Mouse (Mus musculus) MEL (cell line): ENCODE data around the gene Gm15217. TPM values are rescaled to one million over a fixed set of nuclear protein-coding genes. Genes with fewer than 3 reads are reported as not detected.

Experiments
- DNase-seq: peaks from one replicate; pipeline ENCODE4 v3.0.0; 2011; ENCODE audit warnings: low read depth, low spot score
- H3K27ac ChIP-seq: 2 replicates; pipeline ENCODE4 v1.5.1; 2012; ENCODE audit warnings: low read depth, mild to moderate bottlenecking, control low read depth, low read length, moderate library complexity; ENCODE audit not compliant: control insufficient read depth
- H3K27me3 ChIP-seq, 2 experiments: fragments of 150-350 bp in 1 of 2; sonication (generic) in 1 of 2; 2 replicates each; pipeline ENCODE4 v1.6.1; 2012; ENCODE audit warnings: low read length in 2 of 2, mild to moderate bottlenecking in 2 of 2, improper control_type of control experiment in 1 of 2, moderate library complexity in 1 of 2; ENCODE audit not compliant: insufficient read depth in 2 of 2, control insufficient read depth in 1 of 2
- H3K36me3 ChIP-seq, 2 experiments: 2 replicates each; pipeline ENCODE4 v1.6.1; 2012 to 2014; ENCODE audit warnings: low read length in 2 of 2, improper control_type of control experiment in 1 of 2, inconsistent platforms in 1 of 2, mild to moderate bottlenecking in 1 of 2; ENCODE audit not compliant: insufficient read depth in 2 of 2, control insufficient read depth in 1 of 2
- H3K4me1 ChIP-seq, 2 experiments: fragments of 150-350 bp in 1 of 2; sonication (generic) in 1 of 2; 2 replicates each; pipeline ENCODE4 v1.6.1; 2012; ENCODE audit warnings: low read length in 2 of 2, improper control_type of control experiment in 1 of 2, mild to moderate bottlenecking in 1 of 2; ENCODE audit not compliant: insufficient read depth in 2 of 2, control insufficient read depth in 1 of 2
- H3K4me3 ChIP-seq, 2 experiments: fragments of 150-350 bp in 1 of 2; sonication (generic) in 1 of 2; 2 replicates each; pipeline ENCODE4 v1.5.1; 2012; ENCODE audit warnings: low read depth in 2 of 2, low read length in 2 of 2, mild to moderate bottlenecking in 2 of 2, moderate library complexity in 2 of 2, control low read depth in 1 of 2, improper control_type of control experiment in 1 of 2; ENCODE audit not compliant: control insufficient read depth in 1 of 2, insufficient read depth in 1 of 2
- H3K79me2 ChIP-seq: 2 replicates; pipeline ENCODE4 v1.6.1; 2012; ENCODE audit warnings: mild to moderate bottlenecking, low read length, moderate library complexity; ENCODE audit not compliant: control insufficient read depth, poor library complexity, insufficient read depth
- H3K9ac ChIP-seq: 2 replicates; pipeline ENCODE4 v1.6.1; 2012; ENCODE audit warnings: low read depth, mild to moderate bottlenecking, control low read depth, low read length, moderate library complexity; ENCODE audit not compliant: control insufficient read depth, poor library complexity, severe bottlenecking
- H3K9me3 ChIP-seq: fragments of 150-350 bp; sonication (generic); replicated peaks from 2 replicates; pipeline ENCODE4 v1.6.1; 2012; ENCODE audit warnings: mild to moderate bottlenecking, low read length, improper control_type of control experiment, moderate library complexity; ENCODE audit not compliant: insufficient read depth
- CHD1 ChIP-seq: IDR thresholded peaks from 2 replicates; pipeline ENCODE4 v1.6.1; 2012; ENCODE audit warnings: low read depth, mild to moderate bottlenecking, inconsistent platforms, low read length, improper control_type of control experiment
- CHD2 ChIP-seq: IDR thresholded peaks from 2 replicates; pipeline ENCODE4 v1.6.1; 2011; ENCODE audit warnings: low read length, improper control_type of control experiment
- ELF1 ChIP-seq: IDR thresholded peaks from 2 replicates; pipeline ENCODE4 v1.6.1; 2014; ENCODE audit warnings: low read depth, mild to moderate bottlenecking, inconsistent platforms, low read length, improper control_type of control experiment, moderate library complexity
- EP300 ChIP-seq, 2 experiments: IDR thresholded peaks; 2 replicates each; pipeline ENCODE4 v1.6.1; 2011; ENCODE audit warnings: improper control_type of control experiment in 2 of 2, low read length in 2 of 2, low read depth in 1 of 2, mild to moderate bottlenecking in 1 of 2
- ETS1 ChIP-seq: IDR thresholded peaks from 2 replicates; pipeline ENCODE4 v1.6.1; 2012; ENCODE audit warnings: low read depth, mild to moderate bottlenecking, inconsistent platforms, low read length, improper control_type of control experiment, moderate library complexity
- GABPA ChIP-seq: IDR thresholded peaks from 2 replicates; pipeline ENCODE4 v1.6.1; 2012; ENCODE audit warnings: low read depth, mild to moderate bottlenecking, inconsistent platforms, low read length, improper control_type of control experiment, moderate library complexity
- GATA1 ChIP-seq: IDR thresholded peaks from 2 replicates; pipeline ENCODE4 v1.6.1; 2011; ENCODE audit warnings: low read depth, low read length, improper control_type of control experiment
- HCFC1 ChIP-seq: IDR thresholded peaks from 2 replicates; pipeline ENCODE4 v1.6.1; 2012; ENCODE audit warnings: low read depth, mild to moderate bottlenecking, inconsistent platforms, low read length, improper control_type of control experiment, moderate library complexity
- JUND ChIP-seq: IDR thresholded peaks from 2 replicates; pipeline ENCODE4 v1.6.1; 2011; ENCODE audit warnings: low read depth, mild to moderate bottlenecking, improper control_type of control experiment, low read length
- KAT2A ChIP-seq: conservative IDR thresholded peaks from 2 replicates; pipeline ENCODE4 v1.6.1; 2012; ENCODE audit warnings: low read depth, low read length, improper control_type of control experiment, inconsistent platforms
- MAFK ChIP-seq: IDR thresholded peaks from 2 replicates; pipeline ENCODE4 v1.6.1; 2011; ENCODE audit warnings: low read depth, mild to moderate bottlenecking, low read length, improper control_type of control experiment, borderline replicate concordance
- MXI1 ChIP-seq: IDR thresholded peaks from 2 replicates; pipeline ENCODE4 v1.6.1; 2011; ENCODE audit warnings: mild to moderate bottlenecking, low read depth, low read length, improper control_type of control experiment
- MYC ChIP-seq: IDR thresholded peaks from 2 replicates; pipeline ENCODE4 v1.6.1; 2011; ENCODE audit warnings: low read depth, mild to moderate bottlenecking, low read length, improper control_type of control experiment, moderate library complexity
- NRF1 ChIP-seq: IDR thresholded peaks from 2 replicates; pipeline ENCODE4 v1.6.1; 2014; ENCODE audit warnings: low read depth, mild to moderate bottlenecking, inconsistent platforms, low read length, improper control_type of control experiment, moderate library complexity; ENCODE audit not compliant: poor library complexity, insufficient read depth, severe bottlenecking
- POLR2A ChIP-seq, 2 experiments: IDR thresholded peaks; 2 replicates each; pipeline ENCODE4 v1.6.1; 2011 to 2012; ENCODE audit warnings: low read length in 2 of 2, mild to moderate bottlenecking in 2 of 2, control low read depth in 1 of 2, improper control_type of control experiment in 1 of 2, low read depth in 1 of 2, moderate library complexity in 1 of 2; ENCODE audit not compliant: control insufficient read depth in 1 of 2, insufficient read depth in 1 of 2, poor library complexity in 1 of 2
- POLR2AphosphoS2 ChIP-seq: IDR thresholded peaks from 2 replicates; pipeline ENCODE4 v1.6.1; 2011; ENCODE audit warnings: low read length, improper control_type of control experiment
- POLR2AphosphoS5 ChIP-seq: IDR thresholded peaks from 2 replicates; pipeline ENCODE4 v1.6.1; 2012; ENCODE audit warnings: low read depth, borderline replicate concordance, mild to moderate bottlenecking, inconsistent platforms, low read length, moderate library complexity, mixed read lengths
- RAD21 ChIP-seq: IDR thresholded peaks from 2 replicates; pipeline ENCODE4 v1.6.1; 2011; ENCODE audit warnings: mild to moderate bottlenecking, low read depth, low read length, improper control_type of control experiment
- RCOR1 ChIP-seq: IDR thresholded peaks from 2 replicates; pipeline ENCODE4 v1.6.1; 2012; ENCODE audit warnings: low read depth, mild to moderate bottlenecking, inconsistent platforms, low read length, improper control_type of control experiment
- TAL1 ChIP-seq: IDR thresholded peaks from 2 replicates; pipeline ENCODE4 v1.6.1; 2012; ENCODE audit warnings: mild to moderate bottlenecking, inconsistent platforms, low read length, moderate library complexity, mixed read lengths
- TCF12 ChIP-seq: IDR thresholded peaks from 2 replicates; pipeline ENCODE4 v1.6.1; 2014; ENCODE audit warnings: low read depth, mild to moderate bottlenecking, inconsistent platforms, low read length, improper control_type of control experiment, moderate library complexity
- USF1 ChIP-seq: IDR thresholded peaks from 2 replicates; pipeline ENCODE4 v1.6.1; 2014; ENCODE audit warnings: low read depth, mild to moderate bottlenecking, inconsistent platforms, low read length, improper control_type of control experiment, moderate library complexity
- ZC3H11A ChIP-seq: IDR thresholded peaks from 2 replicates; pipeline ENCODE4 v1.6.1; 2012; ENCODE audit warnings: low read depth, mild to moderate bottlenecking, inconsistent platforms, low read length, improper control_type of control experiment
- ZNF384 ChIP-seq: IDR thresholded peaks from 2 replicates; pipeline ENCODE4 v1.6.1; 2012; ENCODE audit warnings: low read depth, mild to moderate bottlenecking, inconsistent platforms, low read length, improper control_type of control experiment
- polyA plus RNA-seq, 2 experiments: library from polyadenylated mRNA; stranded (reverse) in 1 of 2; unstranded in 1 of 2; fragments of >175 nt in 1 of 2; fragments of >200 nt in 1 of 2; gene quantifications; 2 replicates each; pipeline versions ENCODE4 v1.2.1 to v1.2.4; 2012; ENCODE audit warnings: low replicate concordance in 2 of 2, low read depth in 1 of 2; ENCODE audit not compliant: insufficient read length in 2 of 2, insufficient read depth in 1 of 2, missing spikeins in 1 of 2
- total RNA-seq: library from RNA; depleted of rRNA; stranded (reverse); fragments of 300-350 nt; gene quantifications from 2 replicates; pipeline ENCODE4 v1.2.3, GENCODE M21; 2012

Gene Gm15217
- total and polyA plus RNA-seq, 3 experiments = not detected

DNA sequence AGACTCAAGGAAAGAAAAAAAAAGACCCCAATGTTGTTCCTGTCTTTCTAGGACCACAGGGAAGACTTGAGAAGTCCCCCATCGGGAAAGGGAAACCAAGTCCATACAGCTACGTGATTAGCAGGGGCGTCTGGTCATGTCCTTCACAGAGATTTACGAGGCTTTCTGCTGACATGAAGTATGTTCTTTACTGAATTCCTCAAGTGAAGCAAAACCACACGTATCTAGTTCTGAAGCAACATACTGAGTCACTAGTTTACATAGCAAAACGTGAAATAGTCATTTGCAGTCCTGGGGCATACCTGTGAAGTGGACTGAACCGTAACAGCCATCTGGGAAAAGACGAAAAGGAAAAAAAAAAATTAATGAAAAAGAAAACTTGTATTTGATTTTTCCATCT, 21.5 kb upstream of the Gm15217 start:
- TF ChIP-seq GATA1 = no peak
- TF ChIP-seq EP300 (IDR thresholded peaks at IDR 0.05; ENCODE audit: low read depth in 1 of 2, low read length in 2 of 2) = no peak
- TF ChIP-seq RAD21 = no peak
- no peak for TF ChIP-seq TAL1
- no peak for TF ChIP-seq USF1
- no peak for TF ChIP-seq ZC3H11A
- no peak for TF ChIP-seq ETS1
- no peak for TF ChIP-seq TCF12
- no peak for DNase-seq
- no peaks in the 10 kb centered on the region for H3K27me3 ChIP-seq
- H3K27ac ChIP-seq = no peak overlapping the region
- no peak overlapping the region for H3K9ac ChIP-seq
- no peaks in the 10 kb centered on the region for H3K9me3 ChIP-seq
- H3K4me1 ChIP-seq = no peaks in the 10 kb centered on the region
- H3K36me3 ChIP-seq = no peaks in the 10 kb centered on the region
- no peak overlapping the region for H3K4me3 ChIP-seq
- H3K79me2 ChIP-seq = no peaks in the 10 kb centered on the region

DNA sequence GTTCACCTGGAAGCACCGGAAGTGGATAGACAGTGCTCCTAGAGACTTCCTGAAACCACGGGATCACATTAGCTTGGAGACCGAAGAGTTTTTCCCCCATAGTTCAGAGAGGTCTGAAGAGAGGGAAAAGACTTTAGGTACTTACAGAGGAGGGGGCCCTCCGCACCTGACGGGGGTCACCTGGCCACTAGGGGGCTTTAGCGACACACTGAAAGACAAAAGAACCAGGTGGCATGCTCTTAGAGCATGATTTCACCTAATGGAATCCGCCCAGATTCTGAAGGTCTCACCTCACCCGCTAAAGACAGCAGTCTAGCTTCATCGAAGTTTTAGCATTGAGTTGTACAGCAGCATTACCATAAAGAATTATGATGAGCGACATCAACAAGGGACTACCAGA, 16.0 kb upstream of the Gm15217 start:
- H3K9me3 ChIP-seq = no peaks in the 10 kb centered on the region
- no peak for TF ChIP-seq ELF1
- TF ChIP-seq GABPA = no peak
- TF ChIP-seq MYC = no peak
- TF ChIP-seq NRF1 = no peak
- TF ChIP-seq CHD1 = no peak
- TF ChIP-seq KAT2A = no peak
- no peak for TF ChIP-seq POLR2AphosphoS2
- no peak for TF ChIP-seq ZC3H11A
- no peak for TF ChIP-seq RCOR1
- no peak for TF ChIP-seq ETS1
- TF ChIP-seq JUND = no peak
- TF ChIP-seq POLR2A (IDR thresholded peaks at IDR 0.05; ENCODE audit: control insufficient read depth in 1 of 2, insufficient read depth in 1 of 2, low read depth in 1 of 2, low read length in 2 of 2, poor library complexity in 1 of 2) = no peak
- TF ChIP-seq MAFK = no peak
- no peak for TF ChIP-seq ZNF384
- TF ChIP-seq HCFC1 = no peak
- TF ChIP-seq CHD2 = no peak
- no peak for TF ChIP-seq MXI1
- no peak for TF ChIP-seq RAD21
- TF ChIP-seq POLR2AphosphoS5 = no peak
- no peaks in the 10 kb centered on the region for H3K27me3 ChIP-seq
- no peaks in the 10 kb centered on the region for H3K36me3 ChIP-seq
- H3K9ac ChIP-seq = no peak overlapping the region
- H3K79me2 ChIP-seq = no peaks in the 10 kb centered on the region
- DNase-seq = no peak
- H3K4me3 ChIP-seq = no peak overlapping the region
- no peak overlapping the region for H3K27ac ChIP-seq
- H3K4me1 ChIP-seq = no peaks in the 10 kb centered on the region
